Mouse (Mus musculus) forelimb bud, embryonic 11.5 days (tissue): ENCODE measurements around the gene Syn3.
A peak's percentile ranks its signal among the peaks of the same experiment; 100 is the strongest.

Source experiments
- DNase-seq: peaks from one replicate; pipeline ENCODE4 v3.0.0-alpha.2; 2012; ENCODE audit warnings: low read depth, low spot score

Gene Syn3

DNA sequence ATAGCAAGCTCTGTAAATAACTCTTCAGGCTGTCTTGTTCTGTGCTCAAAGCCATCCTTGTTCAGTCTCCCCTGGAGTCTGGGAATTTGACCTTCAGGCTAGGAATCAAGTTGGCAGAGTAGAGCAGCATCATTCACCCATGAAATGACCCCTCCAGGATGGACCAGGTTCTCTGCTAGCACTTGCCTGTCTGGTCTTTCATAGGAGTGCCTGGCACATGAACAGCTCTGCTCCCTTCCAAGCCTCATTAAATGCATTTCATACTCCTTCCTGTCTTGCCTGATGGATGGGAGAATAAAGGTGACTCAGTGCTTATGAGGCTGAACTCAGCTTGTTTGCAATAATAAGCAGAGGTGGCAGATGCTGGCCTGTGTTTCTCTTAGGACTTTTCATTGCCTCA lies 394.7 kb downstream of the Syn3 start:
- DNase-seq: no peak

DNA sequence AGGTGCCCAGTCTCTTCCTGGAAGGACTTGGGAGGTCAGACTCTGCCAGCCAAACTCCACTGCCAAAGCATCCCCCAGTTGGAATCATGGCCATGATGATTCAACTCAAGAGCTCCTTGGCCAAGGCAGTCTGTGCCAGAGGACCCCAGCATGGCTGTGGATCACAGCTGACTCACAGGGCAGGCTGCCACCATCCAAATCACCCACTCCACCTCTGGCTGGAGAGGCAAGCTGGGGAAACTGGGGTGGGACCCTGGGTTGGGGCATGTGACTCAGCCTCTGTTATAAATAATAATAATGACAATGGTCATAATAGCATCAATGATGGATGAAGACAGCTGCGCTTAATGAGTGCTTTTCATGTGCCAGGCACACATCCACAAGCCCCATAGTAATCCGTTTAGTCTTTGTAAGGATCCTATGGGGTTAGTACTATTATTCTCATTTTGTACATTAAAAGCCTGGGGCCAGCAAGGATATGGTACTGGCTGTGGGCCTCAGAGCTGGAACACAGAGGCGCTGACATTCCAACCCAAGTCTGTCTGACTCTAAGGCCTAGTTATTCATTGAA lies 398.3 kb downstream of the Syn3 start:
- DNase-seq: no peak

- DNase-seq: no peak
Observed at GRCm38 (mm10) chr10:86098363-86098762, 400.3 kb downstream of the Syn3 start.

- DNase-seq: no peak
Observed at GRCm38 (mm10) chr10:86093109-86094035, 405.3 kb downstream of the Syn3 start.

- no peak for DNase-seq
Observed at GRCm38 (mm10) chr10:86091919-86092318, 406.8 kb downstream of the Syn3 start.

DNA sequence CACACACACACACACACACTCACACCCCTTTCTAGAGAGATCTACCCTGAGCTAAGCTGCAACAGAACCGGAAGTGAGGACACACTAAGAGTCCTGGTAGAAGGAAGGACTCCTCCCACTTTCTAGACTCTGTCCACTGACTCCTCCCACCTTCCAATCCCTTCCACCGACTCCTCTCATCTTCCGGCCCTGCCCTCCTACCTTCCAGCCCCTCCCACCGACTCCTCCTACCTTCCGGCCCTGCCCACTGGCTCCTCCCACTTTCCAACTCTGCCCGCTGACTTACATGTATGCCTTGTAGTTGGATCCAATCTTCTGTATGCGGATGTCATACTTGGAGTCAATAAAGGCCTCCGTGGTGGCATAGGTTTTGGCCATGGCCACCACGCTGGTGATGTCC lies 418.8 kb downstream of the Syn3 start:
- DNase-seq: no peak

GRCm38 (mm10) chr10:86078761-86079160 lies 419.9 kb downstream of the Syn3 start:
- no peak for DNase-seq

GRCm38 (mm10) chr10:86077272-86077671 lies 421.4 kb downstream of the Syn3 start:
- DNase-seq: no peak

DNA sequence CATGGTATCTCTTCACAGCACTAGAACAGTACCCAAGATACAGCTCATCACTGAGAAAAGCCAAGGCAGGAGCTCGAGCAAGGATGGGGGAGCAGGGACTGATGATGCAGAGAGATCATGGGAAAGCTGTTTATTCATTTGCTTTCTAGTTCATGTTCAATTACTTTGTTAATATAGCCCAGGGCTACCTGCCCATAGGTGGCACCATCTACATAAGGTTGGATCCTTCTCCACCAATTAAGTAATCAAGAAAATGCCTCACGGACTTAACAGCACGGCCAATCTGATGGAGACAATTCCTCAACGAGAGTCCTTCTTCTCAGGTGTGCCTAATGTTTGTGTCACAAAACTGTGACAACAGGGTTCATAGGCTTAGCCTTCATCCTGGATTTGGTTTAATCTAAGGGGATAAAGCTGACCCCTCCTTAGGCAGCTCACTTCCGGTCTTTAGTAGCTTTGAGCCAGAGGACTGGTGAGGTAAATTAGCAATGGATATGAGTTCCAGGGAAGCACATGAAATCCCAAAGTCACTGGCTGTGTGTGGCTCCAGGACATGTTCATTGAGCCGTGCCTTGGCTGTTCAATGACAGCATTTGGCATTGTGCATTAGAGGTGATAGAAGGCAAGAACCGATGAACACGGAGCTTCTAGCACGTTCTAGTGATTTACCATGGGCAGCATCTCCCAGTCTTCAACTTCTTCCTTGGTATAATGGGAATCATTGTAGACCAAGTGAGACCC lies 423.6 kb downstream of the Syn3 start:
- no peak for DNase-seq

GRCm38 (mm10) chr10:86074134-86074533 lies 424.6 kb downstream of the Syn3 start:
- no peak for DNase-seq

- no peak for DNase-seq
Observed at GRCm38 (mm10) chr10:86070751-86071150, 427.9 kb downstream of the Syn3 start.

- DNase-seq: no peak
Observed at GRCm38 (mm10) chr10:86069341-86069740, 429.4 kb downstream of the Syn3 start.

DNA sequence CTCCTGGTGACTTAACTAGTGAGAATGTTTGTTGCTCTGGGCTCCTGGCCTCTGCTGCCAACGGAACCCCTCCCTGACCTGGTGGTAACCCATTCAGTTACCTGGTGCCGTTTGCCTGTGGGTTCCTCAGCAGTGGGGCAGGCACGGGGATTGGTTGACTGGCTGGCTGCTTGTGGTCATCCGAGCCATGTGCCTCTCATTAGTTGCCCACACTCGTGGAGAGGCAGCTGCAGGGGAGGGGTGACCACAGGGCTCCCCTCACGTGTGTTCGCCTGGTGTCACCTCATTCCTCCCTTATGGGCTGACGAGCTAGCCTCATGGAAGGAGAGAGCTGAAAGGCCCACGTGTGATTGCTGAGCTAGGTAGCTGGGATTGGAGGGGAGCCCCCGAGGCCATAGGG lies 430.8 kb downstream of the Syn3 start:
- DNase-seq: no peak

DNA sequence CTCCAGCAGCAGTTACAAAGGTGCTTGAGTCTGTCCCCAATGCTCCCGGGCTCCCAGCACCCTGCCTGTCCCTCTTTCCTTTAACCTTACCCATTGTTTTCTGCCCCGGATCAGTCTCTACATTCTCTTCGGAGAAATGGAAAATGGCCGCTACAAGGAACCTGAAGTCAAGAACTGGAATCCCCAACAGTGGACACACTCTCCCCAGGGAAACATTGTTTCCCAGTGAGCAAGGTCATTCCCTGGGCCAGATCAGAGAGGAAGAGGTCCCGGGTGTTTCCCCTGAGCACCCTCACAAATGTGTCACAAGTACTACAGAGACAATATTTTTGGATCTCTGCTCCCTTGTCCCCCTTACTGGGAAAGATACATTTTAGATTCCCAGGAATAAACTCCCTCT lies 432.0 kb downstream of the Syn3 start:
- DNase-seq: no peak

DNA sequence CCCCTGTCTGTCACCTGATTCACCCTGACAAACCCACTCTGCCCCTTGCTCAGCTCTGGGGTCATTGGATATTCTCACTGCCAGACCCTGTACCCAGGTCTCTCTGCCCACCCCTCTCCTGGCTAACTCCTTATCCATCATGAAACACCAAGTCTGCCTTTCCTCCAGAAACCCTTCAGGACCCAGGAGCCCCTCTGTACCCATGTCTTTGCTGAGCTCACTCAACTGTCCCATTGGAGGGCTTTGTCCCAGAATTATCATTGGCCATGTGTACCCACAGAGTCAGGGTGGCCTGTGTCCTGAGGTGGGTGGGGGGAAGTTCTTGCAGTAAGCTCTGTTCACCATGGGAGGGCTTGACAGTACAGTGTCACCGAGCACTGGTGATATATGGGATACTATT lies 433.0 kb downstream of the Syn3 start:
- DNase-seq: no peak

DNA sequence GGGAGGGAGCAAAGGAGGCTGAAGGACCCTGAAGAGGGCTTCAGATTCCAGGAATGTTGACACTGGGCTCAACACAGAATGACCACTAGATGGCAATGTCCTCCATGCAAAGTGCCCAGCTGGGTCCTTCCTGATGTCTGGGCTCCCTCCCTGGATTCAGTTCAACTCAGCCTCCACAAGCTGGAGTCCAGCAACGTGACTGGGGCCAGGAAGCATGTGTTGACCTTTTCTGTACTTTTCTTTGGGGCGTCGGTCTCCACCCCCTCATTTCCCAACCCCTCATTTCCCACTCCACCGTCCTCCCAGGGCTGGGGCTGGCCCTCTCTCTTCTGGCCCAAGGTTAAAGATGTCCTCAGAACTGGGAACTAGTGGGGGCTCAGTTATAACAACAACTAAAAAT lies 433.8 kb downstream of the Syn3 start:
- DNase-seq: peak; percentile 89

DNA sequence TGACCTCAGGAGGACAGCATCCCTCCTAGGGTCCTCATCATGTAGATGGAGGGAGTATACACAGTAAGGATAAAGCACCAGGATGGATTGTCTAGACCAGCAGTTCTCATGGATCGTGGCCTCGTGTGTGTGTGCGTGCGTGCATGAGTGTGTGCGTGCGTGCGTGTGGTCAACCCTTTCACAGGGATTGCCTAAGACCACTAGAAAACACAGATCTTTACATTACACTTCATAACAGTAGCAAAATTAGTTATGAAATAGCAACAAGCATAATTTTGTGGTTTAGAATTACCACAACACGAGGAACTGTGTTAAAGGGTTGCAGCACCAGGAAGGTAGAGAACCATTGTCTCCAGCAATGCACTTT lies 435.7 kb downstream of the Syn3 start:
- no peak for DNase-seq

DNA sequence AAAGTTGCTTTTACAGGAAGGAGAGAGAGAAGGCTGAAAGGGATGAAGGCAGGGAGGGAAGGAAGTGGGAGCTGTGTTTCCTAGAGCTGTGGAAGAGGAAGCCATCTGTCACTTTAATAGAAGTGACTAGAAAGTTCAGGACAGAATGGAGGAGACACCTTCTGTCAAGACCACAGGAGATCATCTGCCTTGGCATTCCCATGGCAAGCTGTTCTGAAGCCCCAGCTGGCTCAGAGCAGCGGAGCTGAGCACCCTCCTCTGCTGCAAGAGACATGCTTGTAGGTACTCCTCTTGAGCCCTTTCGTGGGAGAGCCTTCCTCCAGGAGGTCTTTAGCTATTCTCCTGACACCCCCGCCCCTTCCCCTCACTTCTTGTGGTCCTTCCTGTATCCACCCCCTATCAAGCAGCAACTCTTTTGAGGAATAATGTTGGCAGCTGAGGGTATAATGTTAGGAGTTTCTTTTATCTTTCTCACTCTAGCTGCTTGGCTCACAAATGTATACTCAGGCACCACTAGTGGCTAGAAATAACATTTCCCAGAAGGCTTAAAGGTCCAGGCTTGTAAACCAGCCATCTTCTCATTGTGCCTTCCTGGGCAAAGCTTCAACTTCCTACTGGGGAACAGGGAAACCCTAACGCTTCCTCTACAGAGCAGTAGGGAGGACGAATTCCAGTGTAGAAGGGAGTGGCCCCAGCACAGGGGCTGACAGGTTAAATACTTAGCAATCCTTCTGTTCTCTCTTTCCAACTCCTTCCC lies 436.3 kb downstream of the Syn3 start:
- no peak for DNase-seq

GRCm38 (mm10) chr10:86060267-86060666 lies 438.4 kb downstream of the Syn3 start:
- DNase-seq: no peak

DNA sequence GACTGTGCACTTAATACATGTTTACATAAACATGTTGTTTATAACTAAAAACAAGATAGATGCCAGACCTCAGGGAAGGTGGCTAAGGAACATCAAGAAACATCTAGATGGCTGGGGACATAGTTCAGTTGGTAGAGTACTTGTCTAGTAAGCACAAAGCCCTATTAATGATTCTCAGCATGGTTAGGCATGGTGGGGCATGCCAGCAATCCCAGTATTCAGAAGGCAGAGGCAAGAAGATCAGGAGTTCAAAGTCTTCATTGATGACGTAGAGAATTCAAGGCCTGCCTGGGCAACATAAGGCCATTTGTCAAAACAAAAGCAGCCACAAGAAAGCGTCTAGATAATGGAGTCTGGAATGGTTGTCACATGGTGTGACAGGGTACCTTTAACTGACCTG lies 441.0 kb downstream of the Syn3 start:
- no peak for DNase-seq

DNA sequence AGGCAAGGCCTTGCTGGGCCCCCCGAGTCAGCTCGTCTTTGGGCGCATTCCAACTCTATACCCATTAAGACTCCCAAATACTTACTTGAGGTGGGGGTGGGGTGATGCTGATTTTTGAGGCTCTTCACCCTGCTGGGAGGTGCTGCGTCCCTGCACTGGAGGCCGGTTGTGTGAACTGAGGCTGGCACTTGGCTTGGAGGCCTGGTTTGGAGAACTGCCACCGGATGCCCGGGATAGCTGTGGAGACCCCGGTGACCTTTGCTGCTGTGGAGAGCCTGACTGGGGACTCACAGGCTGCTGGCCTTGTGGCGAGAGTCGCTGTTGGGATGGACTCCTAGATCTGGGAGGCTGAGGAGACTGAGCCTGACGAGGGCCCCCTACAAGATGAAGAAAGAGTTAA lies 441.4 kb downstream of the Syn3 start:
- no peak for DNase-seq
